Mouse (Mus musculus) lung, adult 2 months (tissue): ENCODE data around the gene Tmem147. TPM values are rescaled to one million over a fixed set of nuclear protein-coding genes. Genes with fewer than 3 reads are reported as not detected.
"Not testable (repeated sequence)": the region's sequence is repeated elsewhere in the genome, so short reads cannot be mapped to it uniquely, and the experiment has no call there.

Experiments used
- DNase-seq: peaks from one replicate; pipeline ENCODE4 v3.0.0; 2022
- H3K4me1 ChIP-seq: fragments of 200-500 bp; 2 replicates; pipeline ENCODE4 v1.6.1; 2011; ENCODE audit warnings: low read length; ENCODE audit not compliant: control insufficient read depth, insufficient read depth
- H3K4me3 ChIP-seq: fragments of 200-500 bp; replicated peaks from 2 replicates; pipeline ENCODE3; 2011; ENCODE audit warnings: low read depth, mild to moderate bottlenecking, control low read depth, low read length; ENCODE audit errors: extremely low read depth
- CTCF ChIP-seq: fragments of 200-500 bp; IDR thresholded peaks from 2 replicates; pipeline ENCODE4 v1.5.1; 2011; ENCODE audit warnings: mild to moderate bottlenecking, low read length, control low read depth; ENCODE audit not compliant: insufficient read depth
- POLR2A ChIP-seq: fragments of 200-500 bp; IDR thresholded peaks from 2 replicates; pipeline ENCODE4 v1.6.1; 2011; ENCODE audit warnings: low read depth, mild to moderate bottlenecking, control low read depth, low read length, borderline replicate concordance; ENCODE audit errors: extremely low read depth
- WGBS: fragments of 180-500 bp; shearing (Covaris S2); methylation state at CpG from one replicate; pipeline ENCODE4 v1.1.7; 2018; 5-methylcytosine and 5-hydroxymethylcytosine counted together
- polyA plus RNA-seq: library from polyadenylated mRNA; depleted of rRNA; stranded (reverse); fragments of >200 nt; gene quantifications from 2 replicates; pipeline ENCODE4 v1.2.3, GENCODE M21; 2012

Gene Tmem147
- polyA plus RNA-seq, 1 experiment, result 154 TPM

- TF ChIP-seq CTCF (peak; percentile 29; the same call in 1 of the 2 replicates), POLR2A (no peak)
- 27% methylated on average over 4 of the region's 4 CpGs for WGBS
- DNase-seq, result peak; percentile 16
- Histone ChIP-seq H3K4me3 (no peak overlapping the region), H3K4me1 (no peaks in the 10 kb centered on the region)
Observed at GRCm38 (mm10) chr7:30758853-30759252, 29.5 kb upstream of the Tmem147 start.

DNA sequence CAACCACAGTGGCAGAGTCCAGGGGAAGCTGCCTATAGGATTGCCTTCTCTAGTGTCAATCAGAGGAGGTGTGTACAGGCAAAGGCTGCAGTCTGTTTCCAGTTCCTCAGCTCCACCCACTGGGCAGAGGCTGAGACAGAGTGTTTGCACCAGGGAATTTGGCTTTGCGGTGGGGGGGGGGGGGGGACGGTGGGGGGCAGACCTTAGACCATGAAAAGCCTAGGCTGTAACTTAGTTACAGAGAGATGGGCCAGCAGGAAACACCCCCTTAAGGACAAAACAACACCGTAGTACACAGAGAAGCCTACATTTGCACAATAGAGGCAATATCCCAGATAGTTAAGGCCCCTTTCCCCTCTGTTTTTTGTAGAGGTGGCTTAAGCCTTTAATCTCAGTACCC is 27.7 kb upstream of the Tmem147 start:
- DNase-seq, result no peak
- 63% methylated on average over 3 of the region's 3 CpGs for WGBS
- TF ChIP-seq POLR2A (no peak), CTCF (no peak)
- Histone ChIP-seq H3K4me1 (no peaks in the 10 kb centered on the region), H3K4me3 (no peak overlapping the region)

- WGBS, result 50% methylated on average over 5 of the region's 5 CpGs
- H3K4me3 ChIP-seq, result no peak within 1 kb of the TSS
- no peaks in the 10 kb centered on the region for H3K4me1 ChIP-seq
- no peak for TF ChIP-seq POLR2A
- no peak for TF ChIP-seq CTCF
- DNase-seq, result no peak
Observed at GRCm38 (mm10) chr7:30751086-30751669, 21.8 kb upstream of the Tmem147 start, which contains the start of gene Sbsn. TSS of gene Sbsn (plus strand) at chr7:30751471.

GRCm38 (mm10) chr7:30749824-30750606 is 20.7 kb upstream of the Tmem147 start:
- Histone ChIP-seq H3K4me3 (no peak overlapping the region), H3K4me1 (no peaks in the 10 kb centered on the region)
- TF ChIP-seq CTCF, result no peak
- TF ChIP-seq POLR2A, result no peak
- DNase-seq, result no peak
- 71% methylated on average over 13 of the region's 13 CpGs for WGBS

DNA sequence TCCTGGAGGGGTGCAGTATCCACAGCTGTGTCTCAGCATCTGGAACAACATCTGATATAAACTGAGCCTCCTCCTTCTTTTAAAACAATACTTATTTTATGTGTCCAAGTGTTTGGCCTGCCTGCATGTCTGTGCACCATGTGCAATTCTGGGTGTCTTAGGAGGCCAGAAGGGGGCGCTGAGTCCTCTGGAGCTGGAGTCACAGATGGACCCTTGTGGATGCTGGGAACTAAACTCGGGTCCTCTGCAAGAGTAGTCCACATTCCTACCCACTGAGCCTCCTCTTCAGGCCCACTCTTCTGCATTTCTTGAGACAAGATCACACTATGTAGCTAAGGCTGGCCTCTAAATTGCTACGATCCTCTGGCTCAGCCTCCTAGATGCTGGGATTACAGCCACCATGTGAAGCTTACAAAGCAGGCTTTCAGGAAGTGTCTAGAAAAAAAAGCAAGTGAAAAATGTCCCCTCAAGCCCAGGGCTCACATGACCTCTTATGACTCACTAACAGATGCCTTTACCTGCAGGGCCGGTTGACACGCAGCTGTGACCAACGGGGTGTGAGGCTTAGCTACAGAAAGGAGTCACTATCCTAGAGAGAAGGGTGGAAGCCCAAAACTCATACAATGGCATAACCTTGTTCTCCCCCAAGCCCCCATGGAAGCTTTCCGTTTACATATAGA is 18.3 kb upstream of the Tmem147 start:
- Histone ChIP-seq H3K4me3 (no peak overlapping the region), H3K4me1 (no peaks in the 10 kb centered on the region)
- TF ChIP-seq CTCF, result no peak
- no peak for TF ChIP-seq POLR2A
- WGBS, result 79% methylated on average over 7 of the region's 7 CpGs
- no peak for DNase-seq

DNA sequence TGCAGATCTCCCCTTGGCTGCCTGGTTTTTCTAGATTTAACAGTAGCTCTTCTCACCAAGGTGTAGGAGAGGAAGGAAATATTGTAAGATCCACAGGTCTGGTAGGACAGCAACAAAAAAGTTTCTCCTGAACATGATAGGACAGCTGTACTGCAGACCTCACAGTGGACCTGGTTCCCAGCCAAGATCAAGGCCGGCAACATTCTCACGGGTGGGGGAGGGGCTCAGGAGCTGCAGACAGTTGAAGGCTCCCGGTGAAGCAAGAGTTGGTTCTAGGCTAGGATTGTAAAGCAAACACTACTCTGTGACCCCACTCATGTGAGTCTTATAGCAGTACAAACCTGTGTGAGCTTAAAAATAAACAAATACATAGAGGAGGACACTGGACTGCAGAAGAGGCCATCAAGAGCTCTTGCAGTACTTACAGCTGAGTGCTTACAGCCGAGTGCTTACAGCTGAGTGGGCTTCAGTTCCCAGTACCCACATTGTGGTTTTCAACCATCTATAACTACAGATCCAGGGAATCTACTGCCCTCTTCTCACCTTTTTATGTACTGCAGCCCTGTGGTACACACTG is 14.8 kb upstream of the Tmem147 start:
- WGBS, result 25% methylated on average over 4 of the region's 4 CpGs
- no peak for TF ChIP-seq POLR2A
- no peak for TF ChIP-seq CTCF
- Histone ChIP-seq H3K4me3 (no peak overlapping the region), H3K4me1 (no peaks in the 10 kb centered on the region)
- peak; percentile 54 for DNase-seq

GRCm38 (mm10) chr7:30743617-30744016 is 14.3 kb upstream of the Tmem147 start, which contains the start of gene Gapdhs:
TSS of gene Gapdhs (minus strand) at chr7:30743681.
- not testable (repeated sequence) for H3K4me1 ChIP-seq, H3K4me3 ChIP-seq, DNase-seq
- WGBS, result 92% methylated on average over 4 of the region's 4 CpGs

- not testable (repeated sequence) for DNase-seq, H3K4me3 ChIP-seq
- 71% methylated on average over 2 of the region's 2 CpGs for WGBS
Observed at GRCm38 (mm10) chr7:30742570-30742969, 13.2 kb upstream of the Tmem147 start.

DNA sequence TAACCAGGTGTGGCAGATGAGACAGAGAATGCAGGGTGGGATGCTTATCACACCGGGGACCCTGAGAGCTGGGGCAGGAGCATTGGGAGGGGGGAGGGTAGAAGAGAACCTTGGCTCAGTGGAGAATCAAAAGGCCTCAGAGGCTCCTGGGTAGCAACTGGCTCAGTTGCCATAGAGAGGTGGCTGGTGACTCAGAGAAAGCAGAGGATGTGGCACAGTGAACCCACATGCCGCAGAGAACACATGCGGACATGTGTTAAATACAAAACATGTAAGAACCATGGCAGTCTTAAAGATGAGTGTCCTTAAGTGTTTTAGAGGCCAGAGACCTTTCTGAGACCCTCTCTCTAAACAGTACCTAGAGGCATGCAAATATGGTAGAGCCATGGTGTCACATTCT is 6.9 kb upstream of the Tmem147 start:
- Histone ChIP-seq H3K4me1 (no peaks in the 10 kb centered on the region), H3K4me3 (no peak overlapping the region)
- TF ChIP-seq CTCF, result no peak
- TF ChIP-seq POLR2A, result no peak
- DNase-seq, result no peak
- WGBS, result 83% methylated on average over 3 of the region's 3 CpGs

More at GRCm38 (mm10) chr7:30742570-30742969, 13.2 kb upstream of the Tmem147 start:
- not testable (repeated sequence) for H3K4me1 ChIP-seq

GRCm38 (mm10) chr7:30730064-30730722 is 853 bp upstream of the Tmem147 start:
- H3K4me1 ChIP-seq, result peaks cover 15% of the 10 kb centered on the region; the same call in 1 of the 2 replicates
- peak overlapping the region; percentile 22 for H3K4me3 ChIP-seq
- WGBS, result 14% methylated on average over 19 of the region's 22 CpGs
- DNase-seq, result not testable (repeated sequence)
